Mouse (Mus musculus): ENCODE results near the gene Lypd6. TPM values are rescaled to one million over a fixed set of nuclear protein-coding genes. Genes with fewer than 3 reads are reported as not detected.

Lypd6 gene
- polyA plus RNA-seq, 1 experiment from 2014 or later, result 3.5 TPM

DNA sequence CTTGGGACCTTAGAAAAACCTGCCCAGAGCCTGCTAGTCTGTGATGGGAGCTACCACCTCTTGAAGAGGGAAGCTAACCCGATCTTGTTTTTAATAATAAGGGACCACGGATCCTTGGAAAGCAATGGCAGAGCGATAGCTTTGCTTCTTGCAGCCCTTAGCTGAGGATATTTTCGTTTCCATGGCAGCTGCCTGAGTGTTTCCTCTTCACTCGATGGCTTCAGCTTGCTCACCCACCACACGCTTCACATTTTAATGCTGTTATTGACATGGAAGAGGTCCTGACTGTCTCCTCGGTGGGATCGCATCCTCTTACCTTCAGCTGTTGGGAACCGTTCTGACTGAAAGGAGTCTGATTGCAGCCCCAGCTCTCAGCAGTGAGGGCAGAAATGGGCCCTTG, 54.6 kb downstream of the Lypd6 start:
- no peaks in the 10 kb centered on the region for H3K27me3 ChIP-seq (ENCODE audit: control insufficient read depth, insufficient read depth, low read length)
- H3K4me2 ChIP-seq, result no peak overlapping the region
- no peak overlapping the region for H3K27ac ChIP-seq (ENCODE audit: low read depth, low read length)
- no peak for ATAC-seq (ENCODE audit: low FRiP score)
- no peak for DNase-seq (ENCODE audit: low spot score, missing footprints)
- H3K4me1 ChIP-seq (ENCODE audit: control insufficient read depth, insufficient read depth, low read length), result no peaks in the 10 kb centered on the region
- H3K36me3 ChIP-seq (ENCODE audit: control insufficient read depth, insufficient read depth, low read length), result no peaks in the 10 kb centered on the region
- no peak overlapping the region for H3K4me3 ChIP-seq (ENCODE audit: low read depth, low read length)
- no peak overlapping the region for H3K9ac ChIP-seq (ENCODE audit: low read length)
- H3K9me3 ChIP-seq (ENCODE audit: control insufficient read depth, low read length), result no peaks in the 10 kb centered on the region
- WGBS, result 90% methylated on average over 9 of the region's 9 CpGs

DNA sequence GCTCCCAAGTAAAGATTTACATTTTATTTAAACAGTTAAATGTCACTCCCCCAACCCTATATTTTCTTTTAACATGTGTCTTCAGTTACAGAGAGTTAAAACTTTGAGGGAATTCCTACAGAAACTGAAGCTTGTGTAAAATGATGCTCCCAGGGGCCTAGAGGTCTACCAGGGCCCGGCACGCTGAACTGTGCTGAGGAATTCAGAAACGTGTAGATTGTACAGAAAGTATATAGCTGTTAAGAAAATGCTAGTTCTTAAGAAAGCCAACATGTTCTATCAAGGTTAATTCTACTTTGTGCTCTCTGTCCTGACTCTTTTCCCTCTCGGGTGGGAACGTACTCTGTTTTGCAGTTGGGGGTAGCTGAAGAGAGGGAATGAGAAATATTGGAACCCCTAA, 57.1 kb downstream of the Lypd6 start:
- no peaks in the 10 kb centered on the region for H3K36me3 ChIP-seq (ENCODE audit: control insufficient read depth, insufficient read depth, low read length)
- H3K4me3 ChIP-seq (ENCODE audit: low read depth, low read length), result no peak overlapping the region
- H3K4me1 ChIP-seq (ENCODE audit: control insufficient read depth, insufficient read depth, low read length), result no peaks in the 10 kb centered on the region
- no peaks in the 10 kb centered on the region for H3K9me3 ChIP-seq (ENCODE audit: control insufficient read depth, low read length)
- H3K4me2 ChIP-seq, result no peak overlapping the region
- H3K9ac ChIP-seq (ENCODE audit: low read length), result no peak overlapping the region
- no peak for DNase-seq (ENCODE audit: low spot score, missing footprints)
- ATAC-seq (ENCODE audit: low FRiP score), result no peak
- H3K27me3 ChIP-seq (ENCODE audit: control insufficient read depth, insufficient read depth, low read length), result no peaks in the 10 kb centered on the region
- no peak overlapping the region for H3K27ac ChIP-seq (ENCODE audit: low read depth, low read length)
- WGBS, result 82% methylated on average over 5 of the region's 5 CpGs

DNA sequence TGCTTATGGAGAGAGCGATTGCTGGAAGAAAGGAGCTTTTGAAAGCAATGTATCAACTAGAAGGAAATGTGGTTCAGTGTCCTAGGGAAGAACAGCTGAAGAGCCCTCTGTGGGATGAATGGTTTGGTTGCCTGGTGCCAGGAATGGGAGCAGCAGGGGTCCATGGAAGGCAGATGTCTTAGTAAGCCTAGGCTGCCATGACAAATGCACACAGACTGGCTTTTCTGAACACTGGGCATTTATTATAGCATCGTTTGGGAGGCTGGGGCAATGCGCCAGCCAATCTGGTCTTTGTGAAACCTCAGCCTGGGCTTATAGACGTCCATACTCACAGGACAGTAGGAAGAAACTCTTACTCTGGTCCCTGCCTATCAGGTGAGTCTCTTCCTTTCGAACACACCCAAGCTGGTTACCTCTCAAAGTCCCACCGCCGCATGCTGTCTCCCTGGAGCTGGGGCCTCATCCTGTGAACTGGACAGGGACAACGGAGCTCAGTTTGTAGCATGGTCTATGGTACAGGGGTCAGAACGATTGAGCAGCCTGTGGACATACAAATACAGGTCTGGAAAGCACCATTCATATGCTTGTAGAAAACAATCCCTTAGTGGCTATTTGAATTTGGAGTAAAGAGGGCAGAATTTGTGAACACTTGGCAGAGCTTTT, 61.4 kb downstream of the Lypd6 start:
- ATAC-seq (ENCODE audit: low FRiP score), result no peak
- no peak overlapping the region for H3K4me3 ChIP-seq (ENCODE audit: low read depth, low read length)
- DNase-seq (ENCODE audit: low spot score, missing footprints), result no peak
- no peaks in the 10 kb centered on the region for H3K9me3 ChIP-seq (ENCODE audit: control insufficient read depth, low read length)
- 82% methylated on average over 9 of the region's 9 CpGs for WGBS
- H3K36me3 ChIP-seq (ENCODE audit: control insufficient read depth, insufficient read depth, low read length), result no peaks in the 10 kb centered on the region
- no peaks in the 10 kb centered on the region for H3K27me3 ChIP-seq (ENCODE audit: control insufficient read depth, insufficient read depth, low read length)
- no peak overlapping the region for H3K9ac ChIP-seq (ENCODE audit: low read length)
- H3K4me2 ChIP-seq, result no peak overlapping the region
- no peak overlapping the region for H3K27ac ChIP-seq (ENCODE audit: low read depth, low read length)
- H3K4me1 ChIP-seq (ENCODE audit: control insufficient read depth, insufficient read depth, low read length), result no peaks in the 10 kb centered on the region

DNA sequence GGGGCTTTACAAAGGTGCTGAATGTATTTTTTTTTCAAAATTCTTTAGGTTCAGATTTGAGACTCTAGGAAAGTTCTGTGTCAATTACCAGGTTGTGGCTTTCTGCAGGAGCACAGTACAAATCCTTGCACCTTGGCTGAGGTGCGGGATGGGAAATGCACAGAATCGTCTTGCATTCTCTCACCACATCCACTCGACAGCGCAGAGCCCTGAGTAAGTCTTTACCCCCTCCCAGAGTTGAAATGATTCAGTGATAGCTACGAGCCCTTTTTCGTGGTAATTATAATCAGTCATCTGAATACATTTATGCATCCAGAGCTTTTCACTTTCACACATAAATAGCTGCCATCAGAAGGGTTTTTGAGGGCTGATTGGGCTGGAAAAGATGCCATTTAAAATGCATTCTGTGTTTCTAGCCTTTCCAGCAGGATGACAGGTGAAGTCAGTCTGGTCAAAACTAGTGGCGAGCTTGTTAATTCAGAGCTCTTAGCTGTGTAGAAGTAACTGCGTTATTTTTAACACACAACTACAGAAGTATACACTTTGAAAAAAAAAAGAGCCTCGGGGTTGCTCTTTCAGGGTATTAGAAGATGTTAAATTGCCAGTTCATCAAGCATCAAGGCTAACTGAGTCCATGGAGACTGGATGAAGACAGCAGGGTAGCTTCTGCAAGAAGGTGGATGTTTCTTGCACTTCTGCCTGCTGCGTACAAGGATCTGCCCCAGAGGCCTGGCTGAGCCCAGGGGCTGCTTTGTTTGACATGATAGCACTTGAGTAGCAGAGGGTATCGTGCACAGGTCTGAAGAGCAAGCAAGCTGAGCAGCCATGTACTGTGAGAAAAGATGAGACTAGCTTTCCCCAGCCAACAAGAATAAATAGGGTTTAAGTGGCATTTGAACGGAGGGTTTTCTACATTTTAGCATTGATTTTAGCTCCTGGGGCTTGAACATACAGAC, 62.4 kb downstream of the Lypd6 start:
- WGBS, result 81% methylated on average over 12 of the region's 12 CpGs
- Histone ChIP-seq H3K4me3 (ENCODE audit: low read depth, low read length) (no peak overlapping the region), H3K27me3 (ENCODE audit: control insufficient read depth, insufficient read depth, low read length) (no peaks in the 10 kb centered on the region), H3K36me3 (ENCODE audit: control insufficient read depth, insufficient read depth, low read length) (no peaks in the 10 kb centered on the region), H3K27ac (ENCODE audit: low read depth, low read length) (no peak overlapping the region), H3K9me3 (ENCODE audit: control insufficient read depth, low read length) (no peaks in the 10 kb centered on the region), H3K9ac (ENCODE audit: low read length) (no peak overlapping the region), H3K4me1 (ENCODE audit: control insufficient read depth, insufficient read depth, low read length) (no peaks in the 10 kb centered on the region), H3K4me2 (no peak overlapping the region)
- DNase-seq (ENCODE audit: low spot score, missing footprints) (no peak), ATAC-seq (ENCODE audit: low FRiP score) (no peak)

DNA sequence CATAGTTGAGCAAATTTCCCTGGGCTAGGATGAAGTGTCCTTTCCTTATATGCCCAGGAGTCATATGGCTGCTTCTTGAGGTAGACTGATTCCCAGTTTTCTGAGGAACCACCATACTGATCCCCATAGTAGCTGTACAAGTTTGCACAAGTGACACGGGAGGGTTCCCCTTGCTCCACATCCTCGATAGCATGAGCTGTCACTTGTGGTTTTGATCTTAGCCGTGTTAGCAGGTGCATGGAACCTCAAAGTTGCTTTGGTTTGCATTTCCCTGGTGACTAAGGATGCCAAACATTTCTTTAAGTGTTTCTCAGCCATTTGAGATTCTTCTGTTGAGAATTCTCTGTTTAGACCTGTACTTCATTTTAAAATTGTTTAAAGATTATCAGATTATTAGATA, 64.4 kb downstream of the Lypd6 start:
- no peak for DNase-seq (ENCODE audit: low spot score, missing footprints)
- H3K4me1 ChIP-seq (ENCODE audit: control insufficient read depth, insufficient read depth, low read length), result no peaks in the 10 kb centered on the region
- no peaks in the 10 kb centered on the region for H3K36me3 ChIP-seq (ENCODE audit: control insufficient read depth, insufficient read depth, low read length)
- no peak for ATAC-seq (ENCODE audit: low FRiP score)
- H3K27ac ChIP-seq (ENCODE audit: low read depth, low read length), result no peak overlapping the region
- no peak overlapping the region for H3K4me3 ChIP-seq (ENCODE audit: low read depth, low read length)
- no peak overlapping the region for H3K9ac ChIP-seq (ENCODE audit: low read length)
- no peaks in the 10 kb centered on the region for H3K27me3 ChIP-seq (ENCODE audit: control insufficient read depth, insufficient read depth, low read length)
- H3K9me3 ChIP-seq (ENCODE audit: control insufficient read depth, low read length), result no peaks in the 10 kb centered on the region
- no peak overlapping the region for H3K4me2 ChIP-seq
- WGBS, result 87% methylated on average over 3 of the region's 3 CpGs

DNA sequence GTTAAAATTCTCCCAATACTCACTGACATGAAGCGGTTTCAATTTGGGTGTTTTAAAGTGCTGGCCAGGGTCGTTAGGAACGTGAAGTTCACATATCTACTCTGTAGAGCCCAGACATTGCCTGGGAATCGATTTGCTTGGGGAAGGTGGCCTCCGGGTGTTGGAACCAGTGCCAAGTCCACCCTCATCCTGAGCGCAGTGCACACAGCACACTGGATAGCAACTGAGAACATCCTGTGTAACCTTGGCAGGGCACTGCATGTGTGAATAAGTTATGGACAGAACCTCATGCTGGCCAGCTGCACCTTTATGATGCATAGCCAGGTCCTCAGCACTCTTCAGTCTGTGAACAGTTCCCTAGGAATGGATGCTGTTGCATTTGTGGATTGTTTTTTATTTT, 77.4 kb downstream of the Lypd6 start:
- no peak for DNase-seq (ENCODE audit: low spot score, missing footprints)
- H3K27me3 ChIP-seq (ENCODE audit: control insufficient read depth, insufficient read depth, low read length), result no peaks in the 10 kb centered on the region
- H3K4me3 ChIP-seq (ENCODE audit: low read depth, low read length), result no peak overlapping the region
- no peak overlapping the region for H3K27ac ChIP-seq (ENCODE audit: low read depth, low read length)
- no peaks in the 10 kb centered on the region for H3K36me3 ChIP-seq (ENCODE audit: control insufficient read depth, insufficient read depth, low read length)
- no peak overlapping the region for H3K9ac ChIP-seq (ENCODE audit: low read length)
- H3K4me1 ChIP-seq (ENCODE audit: control insufficient read depth, insufficient read depth, low read length), result no peaks in the 10 kb centered on the region
- no peak for ATAC-seq (ENCODE audit: low FRiP score)
- 65% methylated on average over 6 of the region's 6 CpGs for WGBS
- no peak overlapping the region for H3K4me2 ChIP-seq
- no peaks in the 10 kb centered on the region for H3K9me3 ChIP-seq (ENCODE audit: control insufficient read depth, low read length)

DNA sequence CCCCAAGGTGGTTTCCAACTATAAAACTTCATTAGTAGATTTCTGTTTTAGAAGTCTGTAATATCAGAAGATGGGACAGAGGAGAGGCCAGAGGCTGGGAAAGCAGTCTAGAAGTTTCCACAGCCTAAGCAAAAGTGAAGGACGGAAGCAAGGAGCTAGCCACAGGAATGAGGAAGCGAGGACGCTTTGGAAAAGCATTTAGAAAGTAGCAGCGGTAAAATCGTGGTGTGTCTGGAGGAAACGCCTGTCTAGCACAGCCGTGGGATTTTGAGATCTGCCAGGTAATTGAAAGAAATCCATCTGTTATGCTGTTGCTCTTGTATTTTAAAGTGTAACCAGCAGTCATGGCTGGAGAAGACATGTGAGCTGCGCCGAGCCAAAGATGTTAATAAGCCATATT, 81.1 kb downstream of the Lypd6 start:
- H3K27me3 ChIP-seq (ENCODE audit: control insufficient read depth, insufficient read depth, low read length), result no peaks in the 10 kb centered on the region
- H3K9ac ChIP-seq (ENCODE audit: low read length), result no peak overlapping the region
- 89% methylated on average over 9 of the region's 9 CpGs for WGBS
- no peak overlapping the region for H3K4me2 ChIP-seq
- no peaks in the 10 kb centered on the region for H3K36me3 ChIP-seq (ENCODE audit: control insufficient read depth, insufficient read depth, low read length)
- no peak overlapping the region for H3K27ac ChIP-seq (ENCODE audit: low read depth, low read length)
- H3K4me3 ChIP-seq (ENCODE audit: low read depth, low read length), result no peak overlapping the region
- no peaks in the 10 kb centered on the region for H3K4me1 ChIP-seq (ENCODE audit: control insufficient read depth, insufficient read depth, low read length)
- no peak for DNase-seq (ENCODE audit: low spot score, missing footprints)
- no peak for ATAC-seq (ENCODE audit: low FRiP score)
- no peaks in the 10 kb centered on the region for H3K9me3 ChIP-seq (ENCODE audit: control insufficient read depth, low read length)

DNA sequence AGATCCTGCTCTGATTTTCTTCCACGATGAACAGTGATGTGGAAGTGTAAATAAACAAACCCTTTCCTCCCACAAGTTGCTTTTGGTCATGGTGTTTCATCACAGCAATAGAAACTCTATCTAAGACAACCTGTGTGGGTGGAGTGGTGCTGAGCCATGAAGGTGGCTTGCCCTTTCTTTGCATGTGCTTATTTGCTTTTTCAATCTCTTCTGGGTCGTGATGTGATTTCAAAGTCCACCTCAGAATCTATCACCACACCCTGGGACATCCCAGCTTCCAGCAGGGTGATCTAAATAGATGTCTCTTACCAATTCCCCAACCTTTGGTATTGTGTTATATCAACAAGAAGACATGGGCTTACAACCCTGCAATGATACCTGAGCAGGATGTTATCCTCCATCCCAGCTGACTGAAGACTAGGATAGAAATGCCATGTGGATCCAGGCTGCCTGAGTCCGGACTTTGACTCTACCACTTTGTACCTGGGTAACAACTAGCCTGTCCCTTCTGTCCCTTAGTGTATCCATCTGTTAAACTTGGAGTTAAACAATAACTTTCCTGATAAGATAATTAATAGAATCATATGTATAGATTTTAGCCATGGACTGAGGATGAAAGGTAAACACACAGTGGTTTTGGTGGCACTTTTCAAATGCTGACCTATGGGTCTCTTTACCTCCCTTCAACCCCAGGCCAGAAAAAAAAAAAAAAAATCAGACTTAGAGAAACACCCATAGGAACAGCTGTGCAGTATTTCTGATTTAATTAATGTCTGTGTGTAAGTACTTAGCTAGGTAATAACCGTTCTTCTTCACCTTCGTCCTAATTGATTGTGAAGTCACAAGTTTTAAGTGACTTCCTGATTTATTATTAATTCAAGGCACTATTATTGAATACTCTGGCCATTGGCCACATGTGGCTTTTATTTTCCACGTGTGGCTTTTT, 83.3 kb downstream of the Lypd6 start:
- H3K4me3 ChIP-seq (ENCODE audit: low read depth, low read length), result no peak overlapping the region
- no peak overlapping the region for H3K4me2 ChIP-seq
- DNase-seq (ENCODE audit: low spot score, missing footprints) (no peak), ATAC-seq (ENCODE audit: low FRiP score) (no peak)
- H3K27me3 ChIP-seq (ENCODE audit: control insufficient read depth, insufficient read depth, low read length), result no peaks in the 10 kb centered on the region
- no peak overlapping the region for H3K27ac ChIP-seq (ENCODE audit: low read depth, low read length)
- no peaks in the 10 kb centered on the region for H3K4me1 ChIP-seq (ENCODE audit: control insufficient read depth, insufficient read depth, low read length)
- H3K9me3 ChIP-seq (ENCODE audit: control insufficient read depth, low read length), result no peaks in the 10 kb centered on the region
- WGBS, result 84% methylated on average over 6 of the region's 6 CpGs
- no peaks in the 10 kb centered on the region for H3K36me3 ChIP-seq (ENCODE audit: control insufficient read depth, insufficient read depth, low read length)
- H3K9ac ChIP-seq (ENCODE audit: low read length), result no peak overlapping the region
